8 mouse cellular contexts compared by ENCODE assay signal in genomic region chr9:31212500-31213008, GRCm38 (mm10). TPM values are rescaled to one million over a fixed set of nuclear protein-coding genes. Genes with fewer than 3 reads are reported as not detected.
DNase-seq lines count a peak whose midpoint lies in the region; ATAC-seq lines count a peak whose summit lies in the region.

No protein-coding gene starts in this region.

- peak overlapping the region; percentile 62 for H3K9ac ChIP-seq in lung, embryonic 15.5 days
- H3K9ac ChIP-seq in forebrain, embryonic 13.5 days, result peak overlapping the region; percentile 80
- H3K9ac ChIP-seq in neural tube, embryonic 12.5 days, result peak overlapping the region; percentile 73

- H3K27ac ChIP-seq in lung, embryonic 15.5 days, result peak overlapping the region; percentile 84
- peak overlapping the region; percentile 83 for H3K27ac ChIP-seq in forebrain, embryonic 13.5 days
- H3K27ac ChIP-seq in neural tube, embryonic 12.5 days, result peak overlapping the region; percentile 95

- peak overlapping the region; percentile 93 for H3K4me2 ChIP-seq in lung, embryonic 15.5 days
- peak overlapping the region; percentile 95 for H3K4me2 ChIP-seq in forebrain, embryonic 13.5 days
- peak overlapping the region; percentile 86 for H3K4me2 ChIP-seq in neural tube, embryonic 12.5 days (replicated peaks)

- no peak for ATAC-seq in cerebellum, adult (ENCODE audit: insufficient number of reproducible peaks, low FRiP score, low TSS enrichment)
- ATAC-seq in lung, embryonic 15.5 days (ENCODE audit: borderline replicate concordance, extremely low read depth, low FRiP score, low TSS enrichment), result no peak
- ATAC-seq in forebrain, embryonic 13.5 days, result no peak
- peak; percentile 34 for ATAC-seq in neural tube, embryonic 12.5 days (ENCODE audit: low FRiP score, low read depth)

- WGBS in lung, embryonic 15.5 days, result 31% methylated on average over 12 of the region's 12 CpGs
- 24% methylated on average over 12 of the region's 12 CpGs for WGBS in forebrain, embryonic 13.5 days
- WGBS in neural tube, embryonic 12.5 days, result 10% methylated on average over 12 of the region's 12 CpGs

- H3K4me1 ChIP-seq in lung, embryonic 15.5 days, result peaks cover 44% of the 10 kb centered on the region
- peaks cover 40% of the 10 kb centered on the region for H3K4me1 ChIP-seq in forebrain, embryonic 13.5 days
- peaks cover 26% of the 10 kb centered on the region for H3K4me1 ChIP-seq in neural tube, embryonic 12.5 days

- DNase-seq in cerebellum, adult 11 months, result peak; percentile 30
- DNase-seq in lung, postnatal 10 days, result no peak
- DNase-seq in layer of hippocampus, postnatal 10 days (ENCODE audit: low spot score in 2 of 2), result peak; percentile 21 to 41
- no peak for DNase-seq in spleen, adult 12 weeks (ENCODE audit: low spot score)

- H3K36me3 ChIP-seq in lung, embryonic 15.5 days, result no peaks in the 10 kb centered on the region
- H3K36me3 ChIP-seq in forebrain, embryonic 13.5 days (ENCODE audit: poor library complexity, severe bottlenecking), result no peaks in the 10 kb centered on the region
- no peaks in the 10 kb centered on the region for H3K36me3 ChIP-seq in neural tube, embryonic 12.5 days

- no peaks in the 10 kb centered on the region for H3K27me3 ChIP-seq in lung, embryonic 15.5 days
- no peaks in the 10 kb centered on the region for H3K27me3 ChIP-seq in forebrain, embryonic 13.5 days
- H3K27me3 ChIP-seq in neural tube, embryonic 12.5 days (replicated peaks), result no peaks in the 10 kb centered on the region

- peak overlapping the region; percentile 83 for H3K4me3 ChIP-seq in lung, embryonic 15.5 days
- peak overlapping the region; percentile 96 for H3K4me3 ChIP-seq in forebrain, embryonic 13.5 days
- peak overlapping the region; percentile 99 for H3K4me3 ChIP-seq in neural tube, embryonic 12.5 days

- no peaks in the 10 kb centered on the region for H3K9me3 ChIP-seq in lung, embryonic 15.5 days
- no peaks in the 10 kb centered on the region for H3K9me3 ChIP-seq in forebrain, embryonic 13.5 days (replicated peaks)
- no peaks in the 10 kb centered on the region for H3K9me3 ChIP-seq in neural tube, embryonic 12.5 days

RNA-seq across cellular contexts. Expression of gene Aplp2, which starts 0.9 kb away (rescaled TPM):
- polyA plus RNA-seq in lung, embryonic 15.5 days (2015; fragmentation: Nextera tagmentation; extraction: Ambion mirVana), result 446 and 476 TPM in 2 replicates
- 181 and 195 TPM in 2 replicates for polyA plus RNA-seq in forebrain, embryonic 13.5 days (2015; fragmentation: Nextera tagmentation; extraction: Ambion mirVana)
- 100 to 1,000 TPM; 420 to 448 TPM for total RNA-seq in layer of hippocampus, postnatal 10 days (2021)
- polyA plus RNA-seq in neural tube, embryonic 12.5 days (2016; fragmentation: Nextera tagmentation; extraction: Ambion mirVana), result 308 and 334 TPM in 2 replicates

Comparison
In these comparisons a context has a peak if more than half of its experiments do, and no peak if none do; other contexts are left out.
1. DNase-seq: peak in cerebellum, adult 11 months (single experiment) and layer of hippocampus, postnatal 10 days (2 of 2); none in lung, postnatal 10 days (single experiment) and spleen, adult 12 weeks (single experiment).
2. Peak in every context shown above with its lines, with median percentiles within 50 percentile points of each other: H3K27ac ChIP-seq, H3K4me2 ChIP-seq, H3K4me3 ChIP-seq and H3K9ac ChIP-seq.